Mouse (Mus musculus) frontal cortex, postnatal 36 days (tissue): ENCODE results near the gene Zfp385a.

ENCODE experiments used
- DNase-seq, 2 experiments: peaks; one replicate each; pipeline ENCODE4 v3.0.0; 2022; ENCODE audit warnings: low spot score in 2 of 2

Zfp385a gene

GRCm38 (mm10) chr15:103336996-103337667 is 2.8 kb downstream of the Zfp385a start:
- no peak for DNase-seq

- no peak for DNase-seq
Measured at GRCm38 (mm10) chr15:103335488-103336235, 4.2 kb downstream of the Zfp385a start.

GRCm38 (mm10) chr15:103335040-103335439 is 4.9 kb downstream of the Zfp385a start:
- no peak for DNase-seq

- no peak for DNase-seq
Measured at GRCm38 (mm10) chr15:103334194-103334593, 5.7 kb downstream of the Zfp385a start.

GRCm38 (mm10) chr15:103333738-103334137 is 6.2 kb downstream of the Zfp385a start:
- DNase-seq: no peak

- no peak for DNase-seq
Measured at GRCm38 (mm10) chr15:103333081-103333615, 6.7 kb downstream of the Zfp385a start.

- peak; percentile 72 to 74 for DNase-seq
Measured at GRCm38 (mm10) chr15:103323455-103324247, 16.2 kb downstream of the Zfp385a start.

GRCm38 (mm10) chr15:103323070-103323454 is 16.8 kb downstream of the Zfp385a start:
- no peak for DNase-seq

- no peak for DNase-seq
Measured at GRCm38 (mm10) chr15:103322396-103322795, 17.5 kb downstream of the Zfp385a start.

- no peak for DNase-seq
Measured at GRCm38 (mm10) chr15:103321076-103321475, 18.8 kb downstream of the Zfp385a start.

- no peak for DNase-seq
Measured at GRCm38 (mm10) chr15:103318201-103318816, 21.6 kb downstream of the Zfp385a start.

- DNase-seq: no peak
Measured at GRCm38 (mm10) chr15:103317731-103318130, 22.2 kb downstream of the Zfp385a start.

- DNase-seq: no peak
Measured at GRCm38 (mm10) chr15:103317120-103317519, 22.8 kb downstream of the Zfp385a start.

GRCm38 (mm10) chr15:103315979-103316776 is 23.7 kb downstream of the Zfp385a start:
- no peak for DNase-seq

- DNase-seq: no peak
Measured at GRCm38 (mm10) chr15:103315011-103315502, 24.8 kb downstream of the Zfp385a start.

GRCm38 (mm10) chr15:103314181-103314580 is 25.7 kb downstream of the Zfp385a start:
- DNase-seq: no peak

GRCm38 (mm10) chr15:103313495-103314095 is 26.3 kb downstream of the Zfp385a start:
- peak in 1 of 2 experiments; percentile 77 for DNase-seq

GRCm38 (mm10) chr15:103310365-103310910 is 29.5 kb downstream of the Zfp385a start, which contains the start of gene Gpr84:
Gene Gpr84, minus strand, starts transcription at chr15:103310612.
- no peak for DNase-seq

GRCm38 (mm10) chr15:103308876-103309580 is 30.9 kb downstream of the Zfp385a start:
- no peak for DNase-seq
